Mouse (Mus musculus) layer of hippocampus, postnatal 14 days (tissue): ENCODE results near the gene Ncl. TPM values are rescaled to one million over a fixed set of nuclear protein-coding genes. Genes with fewer than 3 reads are reported as not detected.

ENCODE experiments used
- DNase-seq, 2 experiments: peaks; one replicate each; pipeline ENCODE4 v3.0.0; 2021 to 2022; ENCODE audit warnings: low spot score in 2 of 2, mixed read lengths in 1 of 2
- total RNA-seq, 2 experiments: library from RNA; stranded (reverse); gene quantifications; 2 replicates each; pipeline ENCODE4 v1.2.3; 2021

The Ncl gene
- total RNA-seq, 2 experiments from 2014 or later, result 156 to 157 TPM

GRCm38 (mm10) chr1:86313772-86314125, 45.5 kb downstream of the Ncl start:
- no peak for DNase-seq

- no peak for DNase-seq
These were observed 46.0 kb downstream of the Ncl start for GRCm38 (mm10) chr1:86313096-86313771.

GRCm38 (mm10) chr1:86312269-86312668, 46.9 kb downstream of the Ncl start:
- DNase-seq, result no peak

- DNase-seq, result no peak
These were observed 47.7 kb downstream of the Ncl start for GRCm38 (mm10) chr1:86311467-86312005.

- DNase-seq, result no peak
These were observed 48.5 kb downstream of the Ncl start for GRCm38 (mm10) chr1:86310536-86311310.

GRCm38 (mm10) chr1:86309270-86309833, 49.8 kb downstream of the Ncl start:
- no peak for DNase-seq

GRCm38 (mm10) chr1:86307871-86308641, 51.1 kb downstream of the Ncl start:
- DNase-seq, result no peak

GRCm38 (mm10) chr1:86307177-86307762, 51.9 kb downstream of the Ncl start:
- DNase-seq, result no peak

- no peak for DNase-seq
These were observed 52.5 kb downstream of the Ncl start for GRCm38 (mm10) chr1:86306686-86307085.

GRCm38 (mm10) chr1:86303873-86304250, 55.3 kb downstream of the Ncl start:
- no peak for DNase-seq

GRCm38 (mm10) chr1:86303063-86303872, 55.9 kb downstream of the Ncl start:
- peak; percentile 49 to 59 for DNase-seq

- no peak for DNase-seq
These were observed 56.7 kb downstream of the Ncl start, which contains the start of gene B3gnt7 for GRCm38 (mm10) chr1:86302532-86302931. TSS of gene B3gnt7 (plus strand) at chr1:86302832.

- DNase-seq, result no peak
These were observed 57.7 kb downstream of the Ncl start for GRCm38 (mm10) chr1:86301221-86302091.

GRCm38 (mm10) chr1:86300731-86301130, 58.5 kb downstream of the Ncl start:
- no peak for DNase-seq

- no peak for DNase-seq
These were observed 59.1 kb downstream of the Ncl start for GRCm38 (mm10) chr1:86300093-86300492.
